Mouse (Mus musculus): ENCODE data around the gene 2310057N15Rik. TPM values are rescaled to one million over a fixed set of nuclear protein-coding genes. Genes with fewer than 3 reads are reported as not detected.
"Not testable (repeated sequence)": the region's sequence is repeated elsewhere in the genome, so short reads cannot be mapped to it uniquely, and the experiment has no call there.

The 2310057N15Rik gene
- polyA plus RNA-seq (2012) = not detected in 2 replicates

DNA sequence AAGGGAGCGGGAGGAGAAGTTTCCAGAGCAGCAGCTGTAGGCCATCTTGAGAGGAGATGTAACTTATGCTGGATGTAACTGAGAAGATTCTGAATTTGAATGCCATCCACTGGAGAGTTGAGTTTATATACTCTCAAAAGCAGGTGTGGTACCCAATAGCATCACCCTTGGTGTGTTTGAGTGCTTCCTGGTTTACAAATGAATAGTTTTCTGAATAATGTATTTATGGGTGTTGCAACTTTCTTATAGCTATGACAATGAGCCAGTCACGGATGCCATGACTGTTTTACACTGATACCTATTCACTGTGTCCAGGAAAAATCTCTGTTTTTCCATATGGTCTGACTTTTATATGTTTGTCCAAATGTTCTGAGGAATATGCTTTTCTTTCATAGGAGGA lies at the start of gene 2310057N15Rik:
2310057N15Rik (minus strand) TSS at position 101 of the 400 bp plus-strand sequence.
- Histone ChIP-seq H3K36me3 (ENCODE audit: control insufficient read depth) (no peaks in the 10 kb centered on the region), H3K27me3 (ENCODE audit: control insufficient read depth) (no peaks in the 10 kb centered on the region), H3K4me3 (replicated peaks) (no peak within 1 kb of the TSS), H3K9me3 (ENCODE audit: control insufficient read depth, low read length) (peaks cover 6% of the 10 kb centered on the region; the same call in 1 of the 2 replicates), H3K4me1 (ENCODE audit: control insufficient read depth) (no peaks in the 10 kb centered on the region)
- no peak for TF ChIP-seq TAL1 (IDR thresholded peaks at IDR 0.05; ENCODE audit: low read length)
- TF ChIP-seq GATA1 (IDR thresholded peaks at IDR 0.05; ENCODE audit: low read length) = no peak

DNA sequence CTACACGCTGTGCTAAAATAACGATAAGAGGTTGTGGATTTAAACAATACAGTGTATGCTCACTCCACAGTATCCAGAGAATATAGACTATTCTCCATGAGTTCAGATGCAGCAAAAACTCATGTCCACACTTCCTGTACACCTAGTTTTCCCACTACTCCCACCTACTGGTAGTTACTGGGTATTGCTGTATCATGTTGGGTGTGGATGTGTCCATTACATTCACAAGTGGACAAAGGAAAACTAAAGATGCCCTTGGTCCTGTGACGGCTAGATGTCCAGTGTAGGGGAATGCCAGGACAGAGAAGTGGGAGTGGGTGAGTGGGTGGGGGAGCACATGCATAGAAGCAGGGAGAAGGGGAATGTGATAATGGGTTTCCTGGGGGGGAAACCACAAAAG lies 49.7 kb upstream of the 2310057N15Rik start:
- Histone ChIP-seq H3K36me3 (ENCODE audit: control insufficient read depth) (no peaks in the 10 kb centered on the region), H3K27me3 (ENCODE audit: control insufficient read depth) (no peaks in the 10 kb centered on the region), H3K9me3 (ENCODE audit: control insufficient read depth, low read length) (peaks cover 14% of the 10 kb centered on the region), H3K4me3 (replicated peaks) (no peak overlapping the region), H3K4me1 (ENCODE audit: control insufficient read depth) (no peaks in the 10 kb centered on the region)
- TF ChIP-seq TAL1 (IDR thresholded peaks at IDR 0.05; ENCODE audit: low read length) = no peak
- no peak for TF ChIP-seq GATA1 (IDR thresholded peaks at IDR 0.05; ENCODE audit: low read length)

DNA sequence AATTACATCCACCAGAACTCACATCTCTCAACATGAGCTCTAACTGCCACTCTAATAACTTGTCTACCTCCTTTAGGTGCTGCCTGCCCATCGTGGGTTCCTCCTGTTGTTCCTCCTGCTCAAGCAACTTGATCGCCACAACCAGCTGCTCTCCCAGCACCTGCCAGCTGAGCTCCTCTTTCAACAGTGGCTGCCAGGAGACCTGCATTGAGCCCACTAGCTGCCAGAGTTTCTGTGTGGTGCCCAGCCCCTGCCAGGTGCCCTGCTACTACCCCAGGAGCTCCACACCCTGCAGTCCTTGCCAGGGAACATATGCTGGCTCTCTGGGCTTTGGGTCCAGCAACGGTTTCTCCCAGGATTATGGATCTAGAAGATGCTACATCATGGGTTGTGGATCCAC lies 46.1 kb upstream of the 2310057N15Rik start, which contains the start of gene Krtap15:
Krtap15 (plus strand) TSS at position 150 of the 400 bp plus-strand sequence.
- no peak within 1 kb of the TSS for H3K4me3 ChIP-seq (replicated peaks)
- H3K27me3 ChIP-seq (ENCODE audit: control insufficient read depth) = no peaks in the 10 kb centered on the region
- H3K9me3 ChIP-seq (ENCODE audit: control insufficient read depth, low read length) = peaks cover 6% of the 10 kb centered on the region; the same call in 1 of the 2 replicates
- no peak for TF ChIP-seq GATA1 (IDR thresholded peaks at IDR 0.05; ENCODE audit: low read length)
- no peak for TF ChIP-seq TAL1 (IDR thresholded peaks at IDR 0.05; ENCODE audit: low read length)
- H3K36me3 ChIP-seq (ENCODE audit: control insufficient read depth) = no peaks in the 10 kb centered on the region
- no peaks in the 10 kb centered on the region for H3K4me1 ChIP-seq (ENCODE audit: control insufficient read depth)

DNA sequence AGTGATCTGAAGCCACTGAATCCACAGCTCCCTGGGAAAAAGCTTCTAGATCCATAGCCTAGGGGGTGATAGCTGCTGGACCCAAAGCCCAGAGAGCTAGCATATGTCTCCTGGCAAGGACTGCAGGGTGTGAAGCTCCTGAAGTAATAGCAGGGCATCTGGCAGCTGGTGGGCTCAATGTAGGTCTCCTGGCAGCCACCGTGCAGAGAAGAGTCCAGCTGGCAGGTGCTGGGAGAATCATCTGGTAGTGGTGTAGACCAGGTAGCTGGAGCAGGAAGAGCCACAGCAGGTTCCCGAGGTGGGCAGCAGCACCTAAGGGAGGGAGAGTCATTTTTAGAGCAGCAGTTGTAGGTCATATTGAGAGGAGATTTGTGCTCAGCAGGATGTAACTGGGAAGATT lies 37.8 kb upstream of the 2310057N15Rik start, which contains the start of gene Gm20741:
Gm20741 (minus strand) TSS at position 394 of the 400 bp plus-strand sequence.
- Histone ChIP-seq H3K27me3 (ENCODE audit: control insufficient read depth) (no peaks in the 10 kb centered on the region), H3K9me3 (ENCODE audit: control insufficient read depth, low read length) (peaks cover 4% of the 10 kb centered on the region), H3K4me3 (replicated peaks) (no peak within 1 kb of the TSS), H3K4me1 (ENCODE audit: control insufficient read depth) (no peaks in the 10 kb centered on the region), H3K36me3 (ENCODE audit: control insufficient read depth) (no peaks in the 10 kb centered on the region)
- no peak for TF ChIP-seq GATA1 (IDR thresholded peaks at IDR 0.05; ENCODE audit: low read length)
- no peak for TF ChIP-seq TAL1 (IDR thresholded peaks at IDR 0.05; ENCODE audit: low read length)

DNA sequence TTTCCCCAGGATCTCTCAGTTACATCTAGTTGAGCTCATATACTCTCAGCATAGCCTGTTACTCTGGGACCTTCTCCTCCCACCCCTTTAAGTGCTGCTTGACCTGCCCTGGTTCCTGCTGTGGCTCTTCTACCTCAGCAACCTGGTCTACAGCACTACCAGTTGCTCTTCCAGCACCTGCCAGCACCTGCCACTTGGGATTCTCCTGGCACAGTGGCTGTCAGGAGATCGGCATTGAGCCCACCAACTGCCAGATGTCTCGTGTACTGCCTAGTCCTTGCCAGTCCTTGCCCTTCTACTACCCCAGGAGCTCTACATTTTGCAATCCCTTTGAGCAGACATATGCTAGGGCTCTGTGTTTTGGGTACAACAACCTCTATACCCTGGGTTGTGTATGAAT lies 12.8 kb upstream of the 2310057N15Rik start:
- TF ChIP-seq GATA1 (IDR thresholded peaks at IDR 0.05; ENCODE audit: low read length) = no peak
- TF ChIP-seq TAL1 (IDR thresholded peaks at IDR 0.05; ENCODE audit: low read length) = no peak
- Histone ChIP-seq H3K9me3 (ENCODE audit: control insufficient read depth, low read length) (peaks cover 6% of the 10 kb centered on the region; the same call in 1 of the 2 replicates), H3K4me1 (ENCODE audit: control insufficient read depth) (no peaks in the 10 kb centered on the region), H3K4me3 (replicated peaks) (no peak overlapping the region), H3K27me3 (ENCODE audit: control insufficient read depth) (no peaks in the 10 kb centered on the region), H3K36me3 (ENCODE audit: control insufficient read depth) (no peaks in the 10 kb centered on the region)

DNA sequence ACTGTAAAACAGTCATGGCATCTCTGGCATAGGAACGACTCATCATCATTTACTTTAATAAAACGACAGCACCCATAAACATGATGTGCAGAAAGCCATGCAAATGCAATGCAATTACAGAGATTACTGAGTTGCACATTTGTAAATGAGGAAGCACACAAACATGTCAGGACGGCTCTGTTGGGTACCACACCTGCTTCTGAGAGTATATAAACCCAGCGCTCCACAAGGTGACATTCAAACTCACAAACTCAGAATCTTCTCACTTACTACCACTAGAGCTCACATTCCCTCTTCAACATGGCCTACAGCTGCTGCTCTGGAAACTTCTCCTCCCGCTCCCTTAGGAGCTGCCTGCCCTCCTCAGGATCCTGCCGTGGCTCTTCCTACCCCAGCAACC lies 3.6 kb upstream of the 2310057N15Rik start, which contains the start of gene Gm5965:
Gm5965 (plus strand) TSS at position 301 of the 400 bp plus-strand sequence.
- Histone ChIP-seq H3K4me1 (ENCODE audit: control insufficient read depth) (no peaks in the 10 kb centered on the region), H3K9me3 (ENCODE audit: control insufficient read depth, low read length) (peaks cover 6% of the 10 kb centered on the region; the same call in 1 of the 2 replicates), H3K27me3 (ENCODE audit: control insufficient read depth) (no peaks in the 10 kb centered on the region), H3K4me3 (replicated peaks) (no peak within 1 kb of the TSS), H3K36me3 (ENCODE audit: control insufficient read depth) (no peaks in the 10 kb centered on the region)
- TF ChIP-seq GATA1 (IDR thresholded peaks at IDR 0.05; ENCODE audit: low read length) (no peak), TAL1 (IDR thresholded peaks at IDR 0.05; ENCODE audit: low read length) (no peak)

DNA sequence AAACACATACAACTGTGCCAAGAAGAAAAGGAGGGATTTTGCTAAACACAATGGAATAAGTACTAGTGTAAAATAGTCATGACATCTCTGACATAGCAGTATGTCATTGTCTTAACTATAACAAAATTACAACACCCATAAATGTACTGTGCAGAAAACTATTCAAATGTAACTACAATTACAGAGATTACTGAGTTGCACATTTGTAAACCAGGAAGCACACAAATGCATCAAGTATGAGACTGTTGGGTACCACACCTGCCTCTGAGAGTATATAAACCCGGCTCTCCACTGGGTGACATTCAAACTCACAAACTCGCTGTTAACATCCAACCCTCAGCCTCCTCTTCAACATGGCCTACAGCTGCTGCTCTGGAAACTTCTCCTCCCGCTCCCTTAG lies 15.5 kb downstream of the 2310057N15Rik start, which contains the start of gene 2310034C09Rik:
2310034C09Rik (plus strand) TSS at position 301 of the 400 bp plus-strand sequence.
- H3K4me1 ChIP-seq (ENCODE audit: control insufficient read depth); H3K4me3 ChIP-seq (replicated peaks); H3K36me3 ChIP-seq (ENCODE audit: control insufficient read depth); H3K27me3 ChIP-seq (ENCODE audit: control insufficient read depth): not testable (repeated sequence)
- peaks cover 12% of the 10 kb centered on the region for H3K9me3 ChIP-seq (ENCODE audit: control insufficient read depth, low read length)

DNA sequence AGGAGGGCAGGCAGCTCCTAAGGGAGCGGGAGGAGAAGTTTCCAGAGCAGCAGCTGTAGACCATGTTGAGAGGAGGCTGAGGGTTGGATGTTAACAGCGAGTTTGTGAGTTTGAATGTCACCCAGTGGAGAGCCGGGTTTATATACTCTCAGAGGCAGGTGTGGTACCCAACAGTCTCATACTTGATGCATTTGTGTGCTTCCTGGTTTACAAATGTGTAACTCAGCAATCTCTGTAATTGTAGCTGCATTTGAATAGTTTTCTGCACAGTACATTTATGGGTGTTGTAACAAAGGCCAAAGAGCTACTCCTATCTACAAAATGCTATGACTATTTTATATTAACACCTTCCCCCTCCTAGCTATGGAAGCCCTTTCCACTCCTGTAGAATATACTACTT lies 22.5 kb downstream of the 2310057N15Rik start, which contains the start of gene Krtap13:
Krtap13 (minus strand) TSS at position 101 of the 400 bp plus-strand sequence.
- H3K9me3 ChIP-seq (ENCODE audit: control insufficient read depth, low read length); H3K27me3 ChIP-seq (ENCODE audit: control insufficient read depth); H3K4me3 ChIP-seq (replicated peaks); H3K36me3 ChIP-seq (ENCODE audit: control insufficient read depth); H3K4me1 ChIP-seq (ENCODE audit: control insufficient read depth): not testable (repeated sequence)

DNA sequence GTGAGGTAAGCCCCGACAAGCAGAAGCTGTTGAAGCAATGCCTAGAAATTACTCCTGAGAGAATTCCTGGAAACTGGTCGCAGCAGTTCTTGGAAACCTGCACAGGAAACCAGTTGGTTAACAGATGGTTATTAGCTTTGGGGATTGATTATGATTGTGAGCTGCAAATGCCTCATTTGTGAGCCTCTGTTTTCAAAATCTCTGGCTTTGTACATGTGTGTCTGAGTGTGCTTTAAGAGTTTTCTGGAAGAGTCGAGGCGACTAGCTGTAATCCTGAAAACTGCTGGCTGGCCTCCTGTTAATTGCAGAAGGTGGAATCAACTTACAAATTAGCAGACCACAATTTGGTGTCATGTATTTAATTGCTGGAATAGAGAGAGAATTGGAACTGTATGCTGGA lies 26.1 kb downstream of the 2310057N15Rik start:
- Histone ChIP-seq H3K27me3 (ENCODE audit: control insufficient read depth) (no peaks in the 10 kb centered on the region), H3K4me1 (ENCODE audit: control insufficient read depth) (no peaks in the 10 kb centered on the region), H3K36me3 (ENCODE audit: control insufficient read depth) (no peaks in the 10 kb centered on the region), H3K9me3 (ENCODE audit: control insufficient read depth, low read length) (peaks cover 2% of the 10 kb centered on the region; the same call in 1 of the 2 replicates), H3K4me3 (replicated peaks) (no peak overlapping the region)
- TF ChIP-seq GATA1 (IDR thresholded peaks at IDR 0.05; ENCODE audit: low read length) (no peak), TAL1 (IDR thresholded peaks at IDR 0.05; ENCODE audit: low read length) (no peak)
